Mouse (Mus musculus) forebrain, embryonic 14.5 days (tissue): ENCODE data around the gene Pum3. TPM values are rescaled to one million over a fixed set of nuclear protein-coding genes. Genes with fewer than 3 reads are reported as not detected.

ENCODE experiments used
- ATAC-seq: fragments of 200-750 bp; cut with Nextera tagmentation; 2 replicates; pipeline ENCODE4 v1.8.0; 2017; ENCODE audit warnings: mild to moderate bottlenecking, moderate library complexity
- DNase-seq: peaks from one replicate; pipeline ENCODE4 v3.0.0-alpha.2; 2015; ENCODE audit warnings: low spot score
- H3K27ac ChIP-seq: fragments of 300-500 bp; sonication (generic); 2 replicates; pipeline ENCODE4 v1.5.1; 2014; ENCODE audit warnings: low read depth, mild to moderate bottlenecking, control low read depth, low read length, moderate library complexity
- H3K27me3 ChIP-seq: fragments of 300-500 bp; sonication (generic); replicated peaks from 2 replicates; pipeline ENCODE4 v1.6.1; 2014; ENCODE audit warnings: low read length, control low read depth, mixed read lengths; ENCODE audit not compliant: control insufficient read depth, insufficient read depth
- H3K36me3 ChIP-seq: fragments of 300-500 bp; sonication (generic); 2 replicates; pipeline ENCODE4 v1.6.1; 2014; ENCODE audit warnings: low read length, control low read depth; ENCODE audit not compliant: control insufficient read depth, insufficient read depth
- H3K4me1 ChIP-seq: fragments of 300-500 bp; sonication (generic); 2 replicates; pipeline ENCODE4 v1.6.1; 2014; ENCODE audit warnings: antibody characterized with exemption, low read length, control low read depth; ENCODE audit not compliant: control insufficient read depth, insufficient read depth
- H3K4me2 ChIP-seq: fragments of 300-500 bp; sonication (generic); 2 replicates; pipeline ENCODE4 v1.6.1; 2014; ENCODE audit warnings: mild to moderate bottlenecking, control low read depth, low read length
- H3K4me3 ChIP-seq: fragments of 300-500 bp; sonication (generic); 2 replicates; pipeline ENCODE4 v1.5.1; 2014; ENCODE audit warnings: low read depth, low read length, control low read depth
- H3K9ac ChIP-seq: fragments of 300-500 bp; sonication (generic); 2 replicates; pipeline ENCODE4 v1.6.1; 2014; ENCODE audit warnings: mild to moderate bottlenecking, low read length, control low read depth, moderate library complexity
- H3K9me3 ChIP-seq: fragments of 300-500 bp; sonication (generic); replicated peaks from 2 replicates; pipeline ENCODE4 v1.6.1; 2016; ENCODE audit warnings: low read length, control low read depth, mixed read lengths; ENCODE audit not compliant: control insufficient read depth
- WGBS: fragments of 180-500 bp; shearing (Covaris S2); extraction: QIAGEN DNeasy Blood & Tissue Kit; methylation state at CpG from one replicate; pipeline ENCODE4 v1.1.7; 2014; 5-methylcytosine and 5-hydroxymethylcytosine counted together
- polyA plus RNA-seq: library from polyadenylated mRNA; unstranded; fragments of >200 nt; fragmentation: Nextera tagmentation; extraction: Ambion mirVana; gene quantifications from 2 replicates; pipeline ENCODE4 v1.2.1, GENCODE M21; 2014

Gene Pum3
- polyA plus RNA-seq, 1 experiment from 2014 or later, result 69.3 TPM

GRCm38 (mm10) chr19:27360381-27360780 lies 69.2 kb downstream of the Pum3 start:
- no peak overlapping the region for H3K4me3 ChIP-seq
- H3K4me1 ChIP-seq, result peaks cover 4% of the 10 kb centered on the region
- no peak overlapping the region for H3K9ac ChIP-seq
- no peak overlapping the region for H3K27ac ChIP-seq
- H3K36me3 ChIP-seq, result no peaks in the 10 kb centered on the region
- H3K27me3 ChIP-seq, result no peaks in the 10 kb centered on the region
- ATAC-seq, result no peak
- no peaks in the 10 kb centered on the region for H3K9me3 ChIP-seq
- DNase-seq, result no peak
- no peak overlapping the region for H3K4me2 ChIP-seq

- no peak overlapping the region for H3K27ac ChIP-seq
- no peak overlapping the region for H3K9ac ChIP-seq
- ATAC-seq (no peak), DNase-seq (no peak)
- H3K9me3 ChIP-seq, result no peaks in the 10 kb centered on the region
- H3K4me2 ChIP-seq, result no peak overlapping the region
- no peaks in the 10 kb centered on the region for H3K4me1 ChIP-seq
- no peaks in the 10 kb centered on the region for H3K27me3 ChIP-seq
- 63% methylated on average over 6 of the region's 6 CpGs for WGBS
- H3K36me3 ChIP-seq, result no peaks in the 10 kb centered on the region
- no peak overlapping the region for H3K4me3 ChIP-seq
Observed at GRCm38 (mm10) chr19:27351700-27352099, 77.9 kb downstream of the Pum3 start.

- 82% methylated on average over 1 of the region's 1 CpGs for WGBS
- no peak overlapping the region for H3K4me3 ChIP-seq
- no peaks in the 10 kb centered on the region for H3K9me3 ChIP-seq
- no peaks in the 10 kb centered on the region for H3K4me1 ChIP-seq
- DNase-seq (no peak), ATAC-seq (no peak)
- no peak overlapping the region for H3K9ac ChIP-seq
- no peak overlapping the region for H3K27ac ChIP-seq
- no peak overlapping the region for H3K4me2 ChIP-seq
- H3K36me3 ChIP-seq, result no peaks in the 10 kb centered on the region
- no peaks in the 10 kb centered on the region for H3K27me3 ChIP-seq
Observed at GRCm38 (mm10) chr19:27346501-27346900, 83.1 kb downstream of the Pum3 start.

Other genes starting within 250 kb of the Pum3 start
- 25.5 and 32.6 TPM in 2 replicates for gene Vldlr, start 213.3 kb downstream of the Pum3 start, polyA plus RNA-seq
- gene Kcnv2, start 107.2 kb downstream of the Pum3 start, polyA plus RNA-seq, result not detected in 2 replicates